Mouse (Mus musculus): Measurements from ENCODE around the gene Aldob.

DNA sequence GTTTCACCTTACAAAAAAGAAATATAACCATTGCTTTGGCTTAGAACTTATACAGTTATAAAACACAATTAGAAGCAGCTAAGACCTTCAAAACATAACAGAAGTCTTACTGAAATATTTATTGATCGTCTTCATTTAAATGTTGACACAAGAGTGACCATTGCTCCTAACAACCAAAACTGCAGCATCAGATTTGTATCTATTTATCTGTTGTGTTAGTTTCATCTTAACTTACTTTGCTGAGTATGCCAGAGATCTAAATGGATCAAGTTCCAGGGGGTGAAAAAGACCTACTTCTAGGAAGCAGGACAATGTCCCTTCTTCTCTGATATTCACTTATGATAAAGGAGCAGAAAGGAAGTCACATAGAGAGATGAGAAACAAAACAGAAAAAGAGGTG lies 45.8 kb downstream of the Aldob start:
- no peak for TF ChIP-seq POLR2A (IDR thresholded peaks at IDR 0.05; ENCODE audit: insufficient read depth, low read depth, low read length)
- no peak for TF ChIP-seq CTCF (IDR thresholded peaks at IDR 0.05)
- no peak for TF ChIP-seq EP300 (IDR thresholded peaks at IDR 0.05; ENCODE audit: insufficient read depth, low read depth, low read length)

All from heart, adult 2 months (tissue).